Mouse (Mus musculus) embryonic fibroblast, embryonic 13.5 days (primary cell): ENCODE data around the gene Osm.

ENCODE experiments used
- CTCF ChIP-seq: IDR thresholded peaks from 2 replicates; pipeline ENCODE4 v1.5.1; 2011; ENCODE audit warnings: mild to moderate bottlenecking, control low read depth, low read length, moderate library complexity, borderline replicate concordance; ENCODE audit not compliant: insufficient read depth
- POLR2A ChIP-seq: IDR thresholded peaks from 2 replicates; pipeline ENCODE4 v1.6.1; 2011; ENCODE audit warnings: low read depth, mild to moderate bottlenecking, control low read depth, low read length, moderate library complexity

DNA sequence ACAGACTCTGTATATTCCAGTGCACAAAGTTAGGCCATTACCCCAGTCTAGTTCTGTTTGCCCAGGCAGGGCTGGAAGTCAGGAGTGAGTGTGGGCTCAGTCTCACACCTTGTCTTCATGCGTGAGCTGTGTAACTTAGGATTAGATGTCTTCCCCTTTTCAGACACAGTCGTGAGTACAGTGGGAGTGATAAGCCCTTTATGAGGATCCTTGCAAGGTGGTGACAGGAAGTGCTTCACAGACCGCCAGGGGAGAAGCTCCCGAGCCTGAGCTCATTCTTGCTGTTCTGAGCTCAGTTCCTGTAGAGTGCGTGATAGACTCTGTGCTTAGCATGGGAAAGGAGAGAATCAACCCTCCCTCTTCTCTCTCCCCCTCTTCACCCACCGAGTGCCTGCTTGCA is 29.7 kb upstream of the Osm start:
- TF ChIP-seq CTCF: no peak
- no peak for TF ChIP-seq POLR2A
